Mouse (Mus musculus): ENCODE data around the gene Cuedc1. TPM values are rescaled to one million over a fixed set of nuclear protein-coding genes. Genes with fewer than 3 reads are reported as not detected.
"Not testable (repeated sequence)": the region's sequence is repeated elsewhere in the genome, so short reads cannot be mapped to it uniquely, and the experiment has no call there.

Cuedc1 gene
- polyA plus RNA-seq, 1 experiment from 2014 or later, result 17.0 TPM

DNA sequence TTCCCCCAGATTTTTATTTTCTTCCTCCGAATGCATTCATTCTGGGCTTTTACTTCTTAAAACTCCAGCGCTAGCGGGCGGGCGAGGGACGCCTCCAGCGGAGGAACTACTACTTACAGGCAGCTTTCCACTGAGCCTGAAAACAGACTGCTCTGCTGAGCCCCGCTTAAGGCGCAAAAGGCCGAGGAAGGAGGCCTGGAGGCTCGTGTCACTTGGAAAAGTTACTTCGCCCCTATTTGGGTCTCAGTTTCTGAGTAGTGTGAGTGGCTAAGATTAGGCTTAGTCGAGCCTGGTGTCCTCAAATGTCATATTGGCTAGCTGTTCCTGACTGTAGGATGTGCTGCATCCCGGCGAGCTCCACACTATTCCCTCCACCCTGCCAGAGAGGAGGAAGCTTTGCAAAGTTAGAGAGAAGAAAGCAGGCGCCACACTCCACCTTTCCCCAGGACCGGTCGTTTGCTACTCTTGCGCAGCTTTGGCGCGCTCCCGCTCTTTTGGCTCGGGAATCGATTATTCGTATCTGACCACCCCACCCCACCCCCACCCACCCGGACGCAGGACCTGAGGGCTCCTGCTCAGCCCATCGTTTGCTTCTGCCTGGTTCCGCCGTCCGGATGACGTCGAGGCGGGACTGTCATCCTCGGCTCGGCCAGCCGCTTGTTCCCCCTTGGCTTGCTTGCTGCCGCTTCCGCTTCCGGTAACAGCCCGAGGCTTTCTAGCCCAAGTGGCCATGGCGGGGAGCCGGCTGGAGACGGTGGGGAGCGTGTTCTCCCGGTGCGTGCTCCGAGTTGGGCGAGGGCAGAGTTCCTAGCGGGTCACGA, 106.1 kb downstream of the Cuedc1 start, which contains the start of gene Mrps23:
Gene Mrps23 (plus strand): TSS at position 677 of the 821 bp plus-strand sequence.
- Histone ChIP-seq H3K4me2 (peak within 1 kb of the TSS; percentile 94), H3K9me3 (ENCODE audit: control insufficient read depth, low read length) (no peaks in the 10 kb centered on the region), H3K9ac (ENCODE audit: low read length) (peak within 1 kb of the TSS; percentile 80), H3K27me3 (ENCODE audit: control insufficient read depth, insufficient read depth, low read length) (no peaks in the 10 kb centered on the region; the same call in 1 of the 2 replicates), H3K4me1 (ENCODE audit: control insufficient read depth, insufficient read depth, low read length) (peaks cover 16% of the 10 kb centered on the region), H3K4me3 (ENCODE audit: low read depth, low read length) (peak within 1 kb of the TSS; percentile 86), H3K36me3 (ENCODE audit: control insufficient read depth, insufficient read depth, low read length) (no peaks in the 10 kb centered on the region), H3K27ac (ENCODE audit: low read depth, low read length) (peak within 1 kb of the TSS; percentile 83)
- DNase-seq (ENCODE audit: low spot score, missing footprints) (peak; percentile 97), ATAC-seq (ENCODE audit: low FRiP score) (peak; percentile 94)
- WGBS, result under 1% methylated on average over 51 of the region's 51 CpGs

- H3K9ac ChIP-seq (ENCODE audit: low read length), result peak overlapping the region; percentile 80
- no peaks in the 10 kb centered on the region; the same call in 1 of the 2 replicates for H3K27me3 ChIP-seq (ENCODE audit: control insufficient read depth, insufficient read depth, low read length)
- no peak for ATAC-seq (ENCODE audit: low FRiP score)
- H3K36me3 ChIP-seq (ENCODE audit: control insufficient read depth, insufficient read depth, low read length), result peaks cover under 1% of the 10 kb centered on the region; the same call in 1 of the 2 replicates
- DNase-seq (ENCODE audit: low spot score, missing footprints), result no peak
- peak overlapping the region; percentile 94 for H3K4me2 ChIP-seq
- H3K9me3 ChIP-seq (ENCODE audit: control insufficient read depth, low read length), result no peaks in the 10 kb centered on the region
- H3K27ac ChIP-seq (ENCODE audit: low read depth, low read length), result no peak overlapping the region
- peak overlapping the region; percentile 86 for H3K4me3 ChIP-seq (ENCODE audit: low read depth, low read length)
- H3K4me1 ChIP-seq (ENCODE audit: control insufficient read depth, insufficient read depth, low read length), result peaks cover 16% of the 10 kb centered on the region
- WGBS, result 36% methylated on average over 30 of the region's 30 CpGs
Measured at GRCm38 (mm10) chr11:88204593-88205368, 106.9 kb downstream of the Cuedc1 start.

GRCm38 (mm10) chr11:88206576-88206975, 108.7 kb downstream of the Cuedc1 start:
- DNase-seq (ENCODE audit: low spot score, missing footprints); H3K4me2 ChIP-seq; H3K36me3 ChIP-seq (ENCODE audit: control insufficient read depth, insufficient read depth, low read length); H3K4me3 ChIP-seq (ENCODE audit: low read depth, low read length); H3K9me3 ChIP-seq (ENCODE audit: control insufficient read depth, low read length); H3K27me3 ChIP-seq (ENCODE audit: control insufficient read depth, insufficient read depth, low read length); H3K27ac ChIP-seq (ENCODE audit: low read depth, low read length); H3K9ac ChIP-seq (ENCODE audit: low read length); ATAC-seq (ENCODE audit: low FRiP score): not testable (repeated sequence)
- WGBS, result 86% methylated on average over 8 of the region's 8 CpGs
- H3K4me1 ChIP-seq (ENCODE audit: control insufficient read depth, insufficient read depth, low read length), result peaks cover 16% of the 10 kb centered on the region

DNA sequence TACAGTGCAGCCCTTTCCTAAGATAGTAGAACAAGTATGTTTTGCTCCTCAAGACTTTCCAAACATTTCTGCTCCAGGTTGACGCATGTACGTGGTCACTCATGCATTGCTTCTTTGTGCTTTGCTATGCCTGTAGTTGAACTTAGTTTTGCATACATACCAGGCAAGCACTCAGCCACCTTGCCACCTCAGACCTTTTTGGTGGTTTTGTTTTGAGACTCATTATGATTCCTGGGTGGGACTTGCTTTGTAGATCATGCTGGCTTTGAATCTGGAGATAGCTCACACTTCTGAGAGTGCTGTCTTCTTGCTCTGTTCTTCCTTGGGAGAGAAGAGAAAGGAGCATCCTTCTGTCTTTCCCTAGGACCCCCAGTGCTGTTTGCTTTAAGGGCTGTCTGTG, 109.8 kb downstream of the Cuedc1 start:
- no peak overlapping the region for H3K27ac ChIP-seq (ENCODE audit: low read depth, low read length)
- H3K4me1 ChIP-seq (ENCODE audit: control insufficient read depth, insufficient read depth, low read length), result peaks cover 11% of the 10 kb centered on the region
- no peak overlapping the region for H3K9ac ChIP-seq (ENCODE audit: low read length)
- ATAC-seq (ENCODE audit: low FRiP score) (no peak), DNase-seq (ENCODE audit: low spot score, missing footprints) (no peak)
- H3K9me3 ChIP-seq (ENCODE audit: control insufficient read depth, low read length), result no peaks in the 10 kb centered on the region
- peaks cover 11% of the 10 kb centered on the region; the same call in 1 of the 2 replicates for H3K36me3 ChIP-seq (ENCODE audit: control insufficient read depth, insufficient read depth, low read length)
- no peaks in the 10 kb centered on the region for H3K27me3 ChIP-seq (ENCODE audit: control insufficient read depth, insufficient read depth, low read length)
- WGBS, result 95% methylated on average over 2 of the region's 2 CpGs
- no peak overlapping the region for H3K4me3 ChIP-seq (ENCODE audit: low read depth, low read length)
- H3K4me2 ChIP-seq, result no peak overlapping the region

DNA sequence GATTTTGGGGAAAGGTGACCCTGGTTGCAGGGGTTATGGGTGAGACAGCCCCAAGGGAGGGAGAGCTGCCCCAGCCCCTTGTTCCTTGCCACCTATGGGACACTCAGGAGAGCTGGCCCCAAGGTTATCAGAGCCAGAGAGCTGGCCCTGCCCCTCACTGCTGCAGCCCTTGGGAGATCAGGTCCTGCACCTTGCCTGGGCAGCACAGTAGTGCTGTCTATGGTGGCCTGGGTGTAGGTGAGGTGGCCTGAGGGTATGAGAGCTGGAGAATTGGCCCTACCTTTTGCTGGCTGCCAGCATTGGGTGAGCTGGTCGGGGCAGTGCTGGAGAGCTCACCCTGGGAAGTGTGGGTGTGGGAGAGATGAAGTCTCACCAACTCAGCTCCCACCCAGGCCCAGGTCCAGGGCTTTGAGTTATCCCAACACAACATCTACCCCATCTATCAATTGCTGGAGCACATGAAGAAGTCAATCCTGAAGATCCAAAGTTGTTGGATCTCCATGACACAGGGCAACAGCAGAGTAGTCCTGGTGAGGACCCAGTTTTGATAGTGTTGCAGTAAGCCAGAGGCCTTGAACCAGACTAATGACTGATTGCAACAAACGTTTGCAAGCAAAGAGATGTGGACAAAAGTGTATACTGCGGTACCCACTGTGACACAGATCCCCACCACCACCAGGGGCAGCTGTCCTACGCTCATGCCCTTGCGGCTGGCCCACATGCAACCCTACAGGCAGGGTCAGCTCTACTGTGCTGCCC, 114.1 kb downstream of the Cuedc1 start:
- no peak for ATAC-seq (ENCODE audit: low FRiP score)
- H3K27me3 ChIP-seq (ENCODE audit: control insufficient read depth, insufficient read depth, low read length), result no peaks in the 10 kb centered on the region
- H3K36me3 ChIP-seq (ENCODE audit: control insufficient read depth, insufficient read depth, low read length), result peaks cover 11% of the 10 kb centered on the region; the same call in 1 of the 2 replicates
- no peak overlapping the region for H3K4me3 ChIP-seq (ENCODE audit: low read depth, low read length)
- H3K9me3 ChIP-seq (ENCODE audit: control insufficient read depth, low read length), result no peaks in the 10 kb centered on the region
- peaks cover 15% of the 10 kb centered on the region; the same call in 1 of the 2 replicates for H3K4me1 ChIP-seq (ENCODE audit: control insufficient read depth, insufficient read depth, low read length)
- DNase-seq (ENCODE audit: low spot score, missing footprints), result no peak
- no peak overlapping the region for H3K4me2 ChIP-seq
- no peak overlapping the region for H3K27ac ChIP-seq (ENCODE audit: low read depth, low read length)
- 85% methylated on average over 5 of the region's 5 CpGs for WGBS
- H3K9ac ChIP-seq (ENCODE audit: low read length), result no peak overlapping the region

DNA sequence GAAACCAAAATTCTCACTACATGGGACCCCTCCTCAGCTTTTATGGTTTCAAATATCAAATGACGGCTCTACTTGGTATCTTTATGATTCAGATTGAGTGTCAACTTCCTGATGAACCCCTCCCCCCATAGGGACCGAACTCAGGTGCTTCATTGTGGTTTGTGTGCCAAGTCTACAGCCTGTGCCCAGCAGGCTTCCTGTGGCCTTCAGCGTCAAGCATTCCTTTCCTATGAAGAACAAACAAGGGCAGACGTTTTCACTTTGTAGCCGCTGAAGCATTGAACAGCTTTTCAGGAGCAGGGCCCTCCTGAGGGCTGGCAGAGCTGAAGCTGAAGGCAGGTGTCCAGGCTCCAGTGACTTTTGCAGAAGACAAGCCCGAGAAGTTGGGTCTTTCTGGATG, 115.9 kb downstream of the Cuedc1 start:
- Histone ChIP-seq H3K4me3 (ENCODE audit: low read depth, low read length) (no peak overlapping the region), H3K27ac (ENCODE audit: low read depth, low read length) (no peak overlapping the region), H3K4me1 (ENCODE audit: control insufficient read depth, insufficient read depth, low read length) (peaks cover 15% of the 10 kb centered on the region; the same call in 1 of the 2 replicates), H3K9me3 (ENCODE audit: control insufficient read depth, low read length) (no peaks in the 10 kb centered on the region), H3K4me2 (no peak overlapping the region), H3K9ac (ENCODE audit: low read length) (no peak overlapping the region), H3K36me3 (ENCODE audit: control insufficient read depth, insufficient read depth, low read length) (peaks cover 11% of the 10 kb centered on the region; the same call in 1 of the 2 replicates), H3K27me3 (ENCODE audit: control insufficient read depth, insufficient read depth, low read length) (no peaks in the 10 kb centered on the region)
- DNase-seq (ENCODE audit: low spot score, missing footprints), result no peak
- 65% methylated on average over 6 of the region's 6 CpGs for WGBS
- no peak for ATAC-seq (ENCODE audit: low FRiP score)

DNA sequence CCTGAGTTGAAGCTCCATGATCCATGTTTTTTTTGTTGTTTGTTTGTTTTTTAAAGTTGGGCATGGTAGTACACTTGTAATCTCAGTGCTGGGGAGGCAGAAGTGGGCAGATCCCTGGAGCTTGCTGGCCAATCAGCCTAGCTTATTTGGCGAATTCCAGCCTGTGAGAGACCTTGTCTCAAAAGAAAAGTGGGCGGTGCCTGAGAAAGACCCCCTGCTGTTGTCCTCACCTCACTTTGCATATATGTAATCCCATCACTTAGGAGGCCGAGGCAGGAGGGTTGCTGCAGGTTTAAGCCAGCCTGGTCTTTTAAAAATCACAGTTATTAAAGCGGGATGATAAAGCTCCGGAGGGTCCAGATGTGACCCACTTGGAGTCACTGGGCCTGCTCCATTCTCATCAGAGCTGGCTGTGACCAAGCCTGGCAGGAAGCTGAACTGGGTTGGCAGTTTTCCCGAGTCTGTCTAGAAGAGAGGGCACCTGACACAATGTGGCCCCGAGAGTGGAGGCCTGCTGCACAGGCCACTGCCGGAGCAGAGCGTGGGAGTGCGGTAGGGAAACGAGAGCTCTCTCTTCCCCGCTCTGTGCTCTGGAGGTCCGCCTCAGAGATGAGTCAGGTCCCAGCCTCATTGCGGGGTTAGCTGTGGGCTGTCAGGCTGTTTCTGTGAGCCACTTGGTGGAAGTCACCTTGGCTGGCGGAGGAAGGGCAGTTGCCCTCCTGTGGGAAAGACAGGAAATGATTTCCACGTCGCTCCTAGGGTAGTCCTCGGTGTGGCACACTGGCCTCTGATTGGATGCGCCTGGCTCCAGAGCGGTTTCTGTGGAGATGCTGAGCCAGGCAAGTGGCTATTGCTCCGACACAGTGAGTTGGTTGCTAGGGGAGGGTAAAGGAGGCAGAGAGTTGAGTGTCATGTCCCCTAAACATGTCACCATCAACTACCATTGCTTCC, 117.3 kb downstream of the Cuedc1 start:
- peak; percentile 91 for DNase-seq (ENCODE audit: low spot score, missing footprints)
- peak; percentile 65 for ATAC-seq (ENCODE audit: low FRiP score)
- no peaks in the 10 kb centered on the region for H3K9me3 ChIP-seq (ENCODE audit: control insufficient read depth, low read length)
- peaks cover 8% of the 10 kb centered on the region; the same call in 1 of the 2 replicates for H3K36me3 ChIP-seq (ENCODE audit: control insufficient read depth, insufficient read depth, low read length)
- no peak overlapping the region for H3K4me3 ChIP-seq (ENCODE audit: low read depth, low read length)
- H3K4me1 ChIP-seq (ENCODE audit: control insufficient read depth, insufficient read depth, low read length), result peaks cover 15% of the 10 kb centered on the region; the same call in 1 of the 2 replicates
- no peak overlapping the region for H3K9ac ChIP-seq (ENCODE audit: low read length)
- no peaks in the 10 kb centered on the region for H3K27me3 ChIP-seq (ENCODE audit: control insufficient read depth, insufficient read depth, low read length)
- 68% methylated on average over 21 of the region's 21 CpGs for WGBS
- peak overlapping the region; percentile 63 for H3K27ac ChIP-seq (ENCODE audit: low read depth, low read length)
- no peak overlapping the region for H3K4me2 ChIP-seq

All from midbrain, embryonic 11.5 days (tissue).